Mouse (Mus musculus) T-helper 17 cell (primary cell): ENCODE measurements at regions not wholly inside any gene's neighbourhood (a gene's known extent, or its start where the extent isn't known, plus 50 kb on each side); places are given as distances from the start of the nearest gene placed in this dataset.

Experiments
- in situ Hi-C, 2 experiments: fragments of 300-600 bp; cut with MboI, MseI; formaldehyde crosslinking; loops; 1 replicate in 1 of 2; 2 replicates in 1 of 2; pipeline ENCODE4 v1.15.1; 2025; ENCODE audit warnings: high pct_unique_total_duplicates in 2 of 2

GRCm38 (mm10) chr1:92731353-92732282 lies 83.0 kb upstream of the Otos start:
- in situ Hi-C loops = no loop called here

GRCm38 (mm10) chr1:92730576-92730975 lies 81.9 kb upstream of the Otos start:
- in situ Hi-C loops = no loop called here

GRCm38 (mm10) chr1:92727961-92728360 lies 79.3 kb upstream of the Otos start:
- in situ Hi-C loops = no loop called here

- in situ Hi-C loops = no loop called here
Observed at GRCm38 (mm10) chr1:92727371-92727770, 78.7 kb upstream of the Otos start.

GRCm38 (mm10) chr1:92726341-92726740 lies 77.7 kb upstream of the Otos start:
- in situ Hi-C loops = no loop called here

- in situ Hi-C loops = no loop called here
Observed at GRCm38 (mm10) chr1:92724135-92724534, 75.5 kb upstream of the Otos start.

GRCm38 (mm10) chr1:92720567-92720966 lies 71.9 kb upstream of the Otos start:
- in situ Hi-C loops = no loop called here

- in situ Hi-C loops = loop anchor here in 1 of 2 experiments (10.0 kb wide), 1 partner anchor 125 kb away; no protein-coding TSS in a partner anchor
Observed at GRCm38 (mm10) chr1:92719864-92720263, 71.2 kb upstream of the Otos start.

- in situ Hi-C loops = loop anchor here in 1 of 2 experiments (10.0 kb wide), 1 partner anchor 127 kb away; no protein-coding TSS in a partner anchor
Observed at GRCm38 (mm10) chr1:92718108-92718507, 69.5 kb upstream of the Otos start.

GRCm38 (mm10) chr1:92714725-92715324 lies 66.2 kb upstream of the Otos start:
- in situ Hi-C loops = loop anchor here in 1 of 2 experiments (10.0 kb wide), 1 partner anchor 130 kb away; no protein-coding TSS in a partner anchor

- in situ Hi-C loops = loop anchor here in 1 of 2 experiments (10.0 kb wide), 1 partner anchor 132 kb away; no protein-coding TSS in a partner anchor
Observed at GRCm38 (mm10) chr1:92712366-92712765, 63.7 kb upstream of the Otos start.

GRCm38 (mm10) chr1:92710321-92710839 lies 61.7 kb upstream of the Otos start:
- in situ Hi-C loops = loop anchor here in 1 of 2 experiments (10.0 kb wide), 1 partner anchor 134 kb away; no protein-coding TSS in a partner anchor

GRCm38 (mm10) chr1:92709190-92709850 lies 60.7 kb upstream of the Otos start:
- in situ Hi-C loops = no loop called here

GRCm38 (mm10) chr1:92707917-92708897 lies 59.6 kb upstream of the Otos start:
- in situ Hi-C loops = no loop called here

GRCm38 (mm10) chr1:92707441-92707840 lies 58.8 kb upstream of the Otos start:
- in situ Hi-C loops = no loop called here

- in situ Hi-C loops = no loop called here
Observed at GRCm38 (mm10) chr1:92703903-92704302, 55.3 kb upstream of the Otos start.

GRCm38 (mm10) chr1:92703270-92703669 lies 54.6 kb upstream of the Otos start:
- in situ Hi-C loops = no loop called here

- in situ Hi-C loops = no loop called here
Observed at GRCm38 (mm10) chr1:92700107-92700506, 51.5 kb upstream of the Otos start.

- in situ Hi-C loops = loop anchor here in 1 of 2 experiments (5.0 kb wide), 1 partner anchor 128 kb away; no protein-coding TSS in a partner anchor
Observed at GRCm38 (mm10) chr1:92699697-92700096, 51.1 kb upstream of the Otos start.

GRCm38 (mm10) chr1:92699048-92699447 lies 50.4 kb upstream of the Otos start:
- in situ Hi-C loops = loop anchor here in 1 of 2 experiments (5.0 kb wide), 1 partner anchor 128 kb away; no protein-coding TSS in a partner anchor
